Mouse (Mus musculus) frontal cortex, postnatal 10 days (tissue): Measurements from ENCODE around the gene Cldn6.

Experiments
- DNase-seq, 2 experiments: peaks; one replicate each; pipeline ENCODE4 v3.0.0; 2022; ENCODE audit warnings: low spot score in 2 of 2, mixed read lengths in 1 of 2

The Cldn6 gene

GRCm38 (mm10) chr17:23679127-23679835 lies at the start of gene Cldn6:
Gene Cldn6, plus strand, starts transcription at chr17:23679249.
- DNase-seq = no peak

DNA sequence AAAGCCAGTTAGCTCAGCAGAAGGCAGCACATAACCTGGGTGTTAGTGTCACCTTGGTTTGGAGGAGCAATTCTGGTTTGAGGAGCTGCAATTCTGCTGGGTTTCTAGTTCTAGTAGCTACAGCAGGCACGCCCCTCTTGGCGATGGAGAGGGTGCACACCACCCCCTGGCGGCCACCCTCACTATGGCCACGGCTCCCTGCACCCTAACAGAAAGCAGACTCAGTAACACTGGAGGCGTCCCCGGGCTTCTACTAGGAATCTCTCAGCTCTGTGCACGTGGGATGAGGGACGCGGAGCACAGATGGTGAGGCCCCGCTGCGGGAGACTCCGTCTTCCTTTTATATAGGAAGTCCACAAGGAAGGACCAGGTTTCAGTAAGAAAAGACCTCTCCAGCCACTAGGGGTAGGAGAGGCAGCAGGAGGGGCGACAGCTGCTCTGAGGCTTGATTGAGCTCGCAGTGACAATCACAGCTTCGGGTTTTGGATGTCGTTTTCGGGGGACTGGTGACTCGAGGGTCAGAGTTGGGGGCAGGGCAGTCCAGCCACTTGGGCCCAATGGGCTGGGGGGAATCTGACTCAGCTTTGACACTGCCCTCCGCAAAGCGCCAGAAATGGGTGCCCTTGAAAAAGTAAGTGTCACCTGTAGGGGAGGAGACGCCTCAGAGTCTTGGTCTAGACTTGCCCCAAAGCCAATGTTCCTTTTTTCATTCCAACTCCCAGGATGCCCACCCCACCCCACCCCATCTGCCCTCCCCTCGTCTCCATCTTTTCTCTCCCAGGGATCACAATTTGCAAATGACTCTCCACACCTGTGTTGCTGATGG lies 48.6 kb upstream of the Cldn6 start:
- peak; percentile 75 to 79 for DNase-seq

DNA sequence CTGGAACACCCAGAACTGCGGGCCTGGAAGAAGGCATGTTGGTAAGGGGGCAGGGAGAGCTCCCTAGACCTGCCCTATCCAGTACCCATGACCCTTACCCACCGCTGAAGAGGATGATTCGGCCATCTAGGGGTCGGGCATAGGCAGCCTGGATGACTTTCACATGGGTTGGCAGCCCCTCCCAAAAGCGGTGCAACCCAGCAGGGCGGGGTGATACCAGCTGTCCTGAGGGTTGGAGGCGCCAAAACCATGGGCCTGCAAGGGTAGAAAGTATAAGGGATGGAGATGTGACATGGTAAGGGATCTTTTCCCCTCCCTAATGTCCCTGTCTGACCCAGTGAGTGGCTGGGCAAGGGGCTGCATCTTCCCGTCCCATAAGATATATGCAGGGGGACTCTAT lies 47.8 kb upstream of the Cldn6 start:
- DNase-seq = no peak

- no peak for DNase-seq
Observed at GRCm38 (mm10) chr17:23644613-23645495, 34.2 kb upstream of the Cldn6 start, which contains the start of gene Mmp25. Gene Mmp25, minus strand, starts transcription at chr17:23645277.

- DNase-seq = no peak
Observed at GRCm38 (mm10) chr17:23645894-23646293, 33.2 kb upstream of the Cldn6 start.

DNA sequence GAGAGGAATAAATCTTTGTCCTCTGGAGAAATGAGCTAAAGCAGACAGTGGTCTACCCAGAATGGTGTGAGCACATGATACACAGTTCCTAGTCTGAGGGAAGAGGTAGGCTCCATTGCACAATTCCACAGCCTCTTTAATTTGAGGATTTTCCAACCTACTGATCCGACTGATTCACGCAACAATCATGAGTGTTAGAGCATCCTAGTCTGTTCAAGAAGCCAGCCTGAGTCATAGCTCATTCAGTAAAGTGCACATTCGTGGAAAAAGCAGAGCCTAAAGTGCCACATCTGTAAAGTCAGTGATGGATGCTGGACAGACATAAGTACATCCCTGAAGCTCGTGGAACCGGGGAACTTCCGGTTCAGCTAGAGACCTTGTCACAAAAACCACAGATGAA lies 27.7 kb upstream of the Cldn6 start:
- no peak for DNase-seq

GRCm38 (mm10) chr17:23653324-23653723 lies 25.7 kb upstream of the Cldn6 start:
- DNase-seq = no peak

DNA sequence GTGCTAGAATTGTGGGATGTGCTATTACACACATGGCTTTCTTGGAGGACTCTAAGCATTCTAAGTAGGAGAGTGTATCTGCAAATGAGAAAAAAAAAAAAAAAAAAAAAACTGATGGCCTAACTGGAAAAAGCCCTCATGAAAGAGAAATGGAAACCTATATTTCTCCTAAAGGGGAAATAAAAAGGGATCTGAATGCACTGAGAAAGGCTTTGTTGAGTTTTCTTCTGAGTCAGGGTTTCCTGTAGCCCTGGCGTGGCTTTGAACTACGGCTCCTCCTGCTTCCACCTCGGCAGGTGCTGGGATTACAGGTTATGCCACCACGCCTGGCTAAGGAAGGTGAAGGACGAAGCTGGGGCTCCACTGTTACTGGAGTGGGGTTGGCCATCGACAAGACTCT lies 25.0 kb upstream of the Cldn6 start:
- DNase-seq = no peak

- no peak for DNase-seq
Observed at GRCm38 (mm10) chr17:23654410-23654809, 24.6 kb upstream of the Cldn6 start.

DNA sequence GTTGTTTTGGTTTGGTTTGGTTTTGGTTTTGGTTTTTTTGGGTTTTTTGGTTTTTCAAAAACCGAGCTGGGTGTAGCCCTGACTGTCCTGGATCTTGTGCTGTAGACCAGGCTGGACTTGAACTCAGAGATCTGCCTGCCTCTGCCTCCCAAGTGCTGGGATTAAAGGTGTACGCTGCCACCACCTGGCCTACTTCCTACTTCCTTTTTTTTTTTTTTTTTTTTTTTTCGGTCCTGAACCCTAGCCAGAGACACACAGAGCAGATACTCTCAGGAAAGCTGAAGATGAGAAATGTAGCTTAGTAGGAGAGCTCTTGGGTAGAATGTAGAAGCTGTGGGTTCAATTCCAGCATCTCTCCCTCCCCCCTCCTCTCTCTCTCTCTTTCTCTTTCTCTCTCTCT lies 20.6 kb upstream of the Cldn6 start:
- no peak for DNase-seq

- DNase-seq = no peak
Observed at GRCm38 (mm10) chr17:23660117-23660875, 18.8 kb upstream of the Cldn6 start, which contains the start of gene Bicdl2. Gene Bicdl2, plus strand, starts transcription at chr17:23660506.

DNA sequence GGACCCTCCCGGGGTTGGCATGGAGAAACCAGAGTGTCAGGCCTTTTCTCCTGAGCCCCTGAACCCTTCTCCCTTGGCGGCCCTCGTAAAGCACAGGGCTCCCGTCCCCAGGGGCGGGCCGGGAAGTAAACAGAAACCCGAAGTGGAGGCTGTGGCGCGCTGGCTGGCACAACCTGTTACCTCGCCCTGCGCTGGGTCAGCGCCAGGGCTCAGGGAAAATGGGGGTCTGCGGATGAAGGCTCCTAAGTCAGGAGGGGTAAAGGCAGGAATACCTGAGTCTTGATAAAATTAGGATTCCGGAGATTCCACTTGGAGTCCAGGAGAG lies 18.2 kb upstream of the Cldn6 start:
- no peak for DNase-seq

- DNase-seq = no peak
Observed at GRCm38 (mm10) chr17:23661526-23661925, 17.5 kb upstream of the Cldn6 start.

DNA sequence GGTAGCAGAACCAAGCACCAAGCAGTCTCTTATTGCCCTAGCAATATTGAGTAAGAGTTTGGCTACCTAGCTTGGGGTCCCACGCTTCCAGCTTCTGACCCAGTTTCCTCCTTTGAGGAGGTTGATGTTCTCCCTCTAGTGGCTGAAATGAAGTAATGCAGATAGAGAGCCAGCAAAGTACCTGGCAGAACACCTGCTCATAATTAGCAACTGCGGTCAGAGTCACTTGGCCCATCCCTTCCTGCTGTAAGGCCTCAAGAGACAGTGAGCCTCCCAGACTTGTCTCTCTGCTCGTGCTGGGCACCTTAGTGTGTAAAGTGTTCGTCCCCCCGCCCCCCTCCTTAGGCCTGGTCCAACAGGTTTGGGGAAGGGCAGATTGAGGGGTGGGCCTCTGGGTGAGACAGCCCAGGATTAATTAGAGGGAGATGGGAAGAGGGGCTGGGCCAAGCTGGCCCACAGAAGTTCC lies 14.5 kb upstream of the Cldn6 start:
- DNase-seq = no peak

DNA sequence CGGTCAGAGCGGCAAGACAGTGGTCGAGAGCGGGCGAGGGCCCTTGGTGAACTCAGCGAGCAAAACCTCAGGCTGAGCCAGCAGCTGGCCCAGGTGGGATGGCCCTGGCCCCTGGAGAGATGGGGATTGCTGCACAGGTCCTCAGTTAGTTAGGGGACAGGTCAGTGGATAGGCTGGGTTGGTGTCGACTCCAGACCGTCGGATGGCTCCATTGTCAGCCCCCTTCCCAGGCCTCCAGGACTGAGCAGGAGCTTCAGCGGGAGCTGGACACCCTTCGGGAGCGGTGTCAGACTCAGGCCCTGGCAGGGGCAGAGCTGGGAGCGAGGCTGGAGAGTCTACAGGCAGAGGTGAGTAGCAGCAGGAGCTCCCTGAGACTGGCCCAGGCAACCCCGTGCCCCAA lies 13.5 kb upstream of the Cldn6 start:
- no peak for DNase-seq

DNA sequence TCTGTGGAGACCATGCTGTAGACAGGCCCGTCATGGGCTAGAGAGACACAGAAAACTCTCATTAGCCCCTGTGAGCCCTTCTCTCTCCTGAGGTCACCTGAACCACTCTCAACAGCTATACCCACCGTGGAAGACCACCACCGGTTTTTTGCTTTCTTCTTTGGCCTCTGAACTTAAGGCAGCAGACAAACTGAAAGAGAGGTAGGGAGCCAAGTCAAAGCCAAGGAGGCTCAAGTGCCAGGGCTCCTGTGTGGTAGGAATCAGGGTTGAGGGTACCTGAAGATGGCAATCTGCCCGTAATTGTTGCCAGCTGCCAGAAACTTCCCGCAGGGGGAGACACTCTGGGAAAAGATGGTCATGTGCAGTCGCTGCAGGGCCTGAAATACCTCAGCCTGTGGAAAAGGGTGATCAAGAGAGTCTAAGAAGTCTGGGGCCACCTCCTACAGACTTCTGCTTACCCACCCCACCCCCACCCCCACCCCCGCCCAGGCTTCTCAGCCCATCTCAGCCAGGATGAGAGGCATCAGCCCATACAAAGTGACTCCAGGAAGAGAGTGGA lies 8.5 kb upstream of the Cldn6 start:
- DNase-seq = no peak

- no peak for DNase-seq
Observed at GRCm38 (mm10) chr17:23671519-23671918, 7.5 kb upstream of the Cldn6 start.

- no peak for DNase-seq
Observed at GRCm38 (mm10) chr17:23672761-23673160, 6.3 kb upstream of the Cldn6 start.

GRCm38 (mm10) chr17:23673424-23674073 lies 5.5 kb upstream of the Cldn6 start, which contains the start of the genes Hcfc1r1 and Thoc6:
Gene Hcfc1r1, plus strand, starts transcription at chr17:23673596.
Gene Thoc6, minus strand, starts transcription at chr17:23673882.
- peak; percentile 93 for DNase-seq

GRCm38 (mm10) chr17:23674271-23674952 lies 4.6 kb upstream of the Cldn6 start:
- DNase-seq = no peak
